Mouse (Mus musculus) adrenal gland, adult 8-10 months (tissue): Measurements from ENCODE around the gene Ttll11. TPM values are rescaled to one million over a fixed set of nuclear protein-coding genes. Genes with fewer than 3 reads are reported as not detected.

Source experiments
- DNase-seq: peaks from one replicate; pipeline ENCODE4 v3.0.0; 2022
- total RNA-seq, 4 experiments: library from RNA; stranded (reverse); gene quantifications; 2 replicates each; pipeline ENCODE4 v1.2.4; 2022

Ttll11 gene
- total RNA-seq, 4 experiments from 2014 or later, result 2.6 to 5.6 (median 4.0) TPM

DNA sequence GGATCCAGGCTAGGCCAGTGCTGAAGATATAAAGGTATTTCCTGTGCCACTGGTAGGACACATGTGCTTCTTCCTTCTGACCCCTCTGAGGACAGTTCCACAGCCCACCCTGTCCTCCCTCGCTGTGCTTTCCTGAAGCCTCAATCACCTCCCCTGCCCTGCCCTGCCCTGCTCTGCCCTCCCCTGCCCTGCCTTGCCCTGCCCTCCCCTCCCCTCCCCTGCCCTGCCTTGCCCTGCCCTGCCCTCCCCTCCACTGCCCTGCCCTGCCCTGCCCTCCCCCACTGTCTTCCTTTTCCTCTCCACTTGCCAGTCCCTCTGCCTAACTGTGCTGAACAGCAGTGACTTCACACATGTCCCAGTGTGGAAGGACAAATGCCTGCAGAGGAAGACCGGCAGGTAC is 160.8 kb downstream of the Ttll11 start:
- no peak for DNase-seq

DNA sequence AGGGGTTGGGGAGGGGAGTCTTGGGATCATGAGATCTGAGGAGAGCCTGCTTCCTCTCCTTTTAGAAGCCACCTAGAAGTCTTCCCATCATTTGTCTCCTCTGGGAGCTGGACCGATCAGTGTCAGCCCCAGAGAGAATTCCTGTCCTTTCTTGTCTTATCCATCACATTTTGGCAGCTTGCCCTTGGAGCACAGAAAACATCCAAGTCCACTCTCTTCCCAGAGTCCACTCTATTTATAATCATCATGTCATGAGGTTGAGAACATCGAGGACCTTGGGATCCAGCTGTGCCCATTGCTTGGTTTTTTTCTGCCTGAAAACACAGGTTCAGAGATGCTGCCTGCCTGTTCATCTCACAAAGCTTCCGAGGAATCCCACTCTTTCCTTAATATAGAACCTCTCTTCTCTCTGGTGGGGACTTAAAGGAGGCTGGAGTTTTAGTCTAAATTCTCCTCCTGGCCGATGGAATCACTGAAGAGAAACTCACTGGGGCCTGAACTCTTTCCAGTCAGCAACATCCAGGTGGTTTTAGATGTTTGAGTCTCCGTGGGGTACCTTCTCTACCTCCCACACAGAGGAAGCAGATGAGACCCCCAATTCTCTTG is 163.6 kb downstream of the Ttll11 start:
- DNase-seq, result peak; percentile 22

DNA sequence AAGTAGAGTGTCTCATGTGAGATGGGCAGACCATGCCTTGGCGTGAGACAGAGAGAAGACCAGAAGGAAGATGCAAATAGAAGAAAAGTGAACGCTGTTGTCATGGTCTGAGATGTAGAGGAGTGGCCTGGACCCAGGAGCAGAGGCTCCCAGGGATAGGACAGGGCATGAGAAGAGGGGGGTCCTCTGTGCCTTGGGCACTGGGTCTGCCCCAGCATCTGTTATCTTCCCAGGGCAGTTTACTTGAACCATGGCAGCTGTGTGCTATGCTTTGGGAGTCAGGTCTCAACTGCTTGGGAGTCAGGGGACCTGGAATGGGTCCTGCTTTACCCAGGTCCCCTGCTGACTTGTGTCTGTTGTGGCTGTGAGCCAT is 167.2 kb downstream of the Ttll11 start:
- no peak for DNase-seq

DNA sequence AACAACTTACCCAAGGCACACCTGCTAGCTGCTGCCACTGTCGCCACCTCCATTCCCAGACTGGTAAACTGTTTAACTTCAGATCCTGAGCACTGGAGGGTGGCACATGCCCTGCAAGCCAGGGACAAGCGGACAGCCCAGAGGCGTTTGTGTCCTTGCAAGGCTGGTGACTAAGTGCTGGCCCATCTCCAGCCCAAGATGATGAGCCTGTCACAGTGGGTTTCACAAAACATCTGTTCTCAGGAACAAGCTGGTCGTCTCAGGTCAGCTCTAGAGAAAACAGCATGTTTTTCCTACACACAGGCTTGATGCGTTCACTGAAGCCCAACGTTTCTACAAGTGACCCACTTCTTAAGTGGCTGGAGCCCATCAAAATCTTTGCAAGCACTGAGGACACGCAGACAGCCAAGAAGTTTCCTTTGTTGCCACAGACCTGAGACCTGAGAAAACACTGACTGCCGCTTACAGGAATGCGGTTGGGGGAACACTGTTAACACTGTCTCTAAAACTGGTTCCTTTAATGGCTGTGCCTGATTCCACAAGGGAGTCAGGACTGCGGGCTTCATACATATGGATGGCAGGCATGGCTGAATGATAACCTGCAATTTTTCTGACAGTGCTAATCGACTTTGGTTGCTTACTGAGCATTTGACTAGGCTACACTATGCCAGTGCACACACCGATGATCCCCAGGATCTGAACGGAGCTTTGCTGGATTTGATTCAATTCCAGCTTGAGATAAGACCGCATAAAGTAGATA is 167.7 kb downstream of the Ttll11 start:
- DNase-seq, result peak; percentile 80

DNA sequence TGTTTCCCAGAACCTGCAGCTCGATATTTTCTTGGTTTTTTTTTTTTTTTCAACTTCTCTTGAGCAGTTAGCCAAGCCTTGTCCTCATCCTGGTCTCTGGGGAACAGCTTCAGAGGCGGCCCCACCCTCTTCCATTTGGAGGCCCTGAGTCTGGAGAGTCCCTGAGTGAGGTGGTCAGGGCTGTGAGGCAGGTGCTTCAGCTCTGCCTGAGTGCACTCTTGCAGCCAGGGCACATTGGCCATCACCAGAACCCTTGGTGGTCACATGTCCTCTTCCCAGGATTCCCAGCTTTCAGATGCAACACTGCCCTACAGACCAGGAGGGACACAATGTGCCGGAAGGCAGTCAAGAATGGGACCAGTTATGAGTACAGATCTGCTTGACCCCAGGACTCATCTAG is 169.7 kb downstream of the Ttll11 start:
- no peak for DNase-seq

DNA sequence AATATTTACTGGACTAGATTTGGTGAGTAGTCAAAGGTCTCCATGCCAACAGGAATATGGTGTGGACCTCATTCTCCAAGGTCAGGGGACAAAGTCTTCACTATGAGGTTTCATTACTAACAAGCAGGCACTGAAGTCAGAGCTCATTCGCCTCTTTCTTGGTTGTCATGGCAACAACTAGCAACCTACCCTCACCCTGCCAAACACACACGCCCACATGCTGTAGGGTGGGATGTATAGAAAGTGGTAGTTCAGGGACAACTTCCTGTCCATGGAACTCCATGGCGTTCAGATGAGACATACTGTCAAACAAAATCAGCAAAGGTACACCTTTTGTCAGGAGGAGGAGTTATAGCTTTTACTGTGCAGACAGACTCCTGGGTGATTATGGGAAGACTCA is 170.6 kb downstream of the Ttll11 start:
- no peak for DNase-seq

DNA sequence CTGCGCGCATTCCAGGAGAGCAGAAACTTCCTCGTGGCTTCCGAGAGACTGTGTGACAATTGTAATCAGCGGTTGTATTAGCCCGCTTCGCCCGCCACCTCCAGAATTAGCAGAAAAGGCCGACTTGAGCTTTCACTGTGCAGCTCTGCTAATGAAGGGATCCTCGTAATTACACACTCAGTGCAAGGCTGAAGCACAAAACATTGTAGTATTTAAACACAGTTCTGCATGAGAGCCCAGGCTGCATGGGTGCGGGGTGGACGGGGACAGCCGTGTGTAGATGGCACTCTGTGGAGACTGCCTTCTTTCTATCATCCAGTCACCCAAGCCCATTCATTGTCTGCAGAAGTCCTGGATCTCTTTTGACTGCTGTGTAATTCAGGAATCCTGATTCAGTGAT is 173.8 kb downstream of the Ttll11 start:
- DNase-seq, result no peak

DNA sequence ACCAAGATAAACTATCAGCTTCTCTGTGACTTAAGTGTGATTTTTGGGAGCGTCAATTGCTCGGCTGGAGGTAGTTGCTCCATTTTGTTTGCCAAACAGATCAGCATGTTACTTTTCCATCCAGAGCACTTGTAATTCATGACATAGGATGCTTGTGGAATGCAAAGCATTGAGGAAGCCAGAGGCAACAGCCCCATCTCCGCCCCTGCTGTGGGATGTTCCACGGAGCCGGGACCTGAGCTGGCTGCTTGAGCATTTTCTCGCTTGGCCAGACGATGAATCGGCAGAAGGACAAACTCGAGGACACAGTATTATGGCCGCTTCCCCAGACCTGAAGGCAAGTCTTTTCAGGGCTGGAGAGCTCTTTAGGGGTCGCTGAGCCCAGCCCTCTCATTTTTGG is 176.6 kb downstream of the Ttll11 start:
- no peak for DNase-seq

DNA sequence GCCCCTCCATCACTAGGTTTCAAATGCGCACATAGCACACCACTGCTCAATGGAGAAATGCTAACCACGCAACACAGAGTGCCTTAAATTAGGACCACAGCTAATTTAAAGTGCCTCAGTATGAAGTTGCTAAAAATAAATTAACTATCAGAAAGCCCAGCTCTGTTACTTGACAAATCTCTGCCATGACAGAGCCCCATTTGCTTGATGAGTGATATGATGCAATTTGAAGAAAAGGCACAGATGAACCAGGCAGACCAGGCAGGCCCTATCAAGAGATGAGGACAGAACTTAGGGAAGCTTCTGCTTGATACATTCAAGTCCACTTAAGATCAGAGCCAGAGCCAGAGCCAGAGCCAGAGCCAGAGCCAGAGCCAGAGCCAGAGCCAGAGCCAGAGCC is 178.0 kb downstream of the Ttll11 start:
- no peak for DNase-seq

DNA sequence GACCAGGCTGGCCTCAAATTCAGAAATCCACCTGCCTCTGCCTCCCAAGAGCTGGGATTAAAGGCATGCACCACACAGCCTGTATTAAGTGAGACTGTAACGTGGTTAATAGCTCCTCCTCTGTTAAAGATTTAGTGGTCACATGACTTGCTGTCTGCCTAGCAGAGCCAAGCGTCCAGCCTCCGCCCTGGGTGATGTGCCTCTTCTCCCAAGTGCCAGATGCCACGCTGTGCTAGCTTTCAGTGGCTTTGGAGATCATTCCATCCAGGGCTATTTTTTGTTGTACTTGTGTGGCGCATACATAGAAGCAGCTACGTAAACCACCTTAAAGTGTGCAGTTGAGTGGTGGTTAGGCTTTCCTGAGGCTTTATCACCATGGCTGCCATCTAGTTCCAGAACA is 180.6 kb downstream of the Ttll11 start:
- no peak for DNase-seq

DNA sequence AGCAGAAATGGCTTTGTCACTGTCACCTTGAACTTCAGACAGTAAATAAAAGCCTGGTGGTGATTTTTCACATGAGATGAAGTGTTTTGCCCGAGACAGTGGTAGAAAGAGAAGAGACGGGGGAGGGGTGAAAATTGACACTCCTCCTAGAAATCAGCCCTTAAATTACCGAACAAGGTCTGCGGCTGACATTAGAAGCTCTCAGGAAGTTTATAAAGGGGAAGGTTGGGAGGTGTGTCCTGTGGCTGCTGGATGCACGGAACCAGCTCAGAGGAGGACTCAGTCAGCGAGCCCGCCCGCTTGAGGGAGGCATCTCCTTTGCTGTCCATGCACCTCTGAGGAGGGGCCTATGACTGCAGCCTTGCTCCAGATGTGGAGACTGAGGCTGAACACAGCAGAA is 181.7 kb downstream of the Ttll11 start:
- peak; percentile 29 for DNase-seq

DNA sequence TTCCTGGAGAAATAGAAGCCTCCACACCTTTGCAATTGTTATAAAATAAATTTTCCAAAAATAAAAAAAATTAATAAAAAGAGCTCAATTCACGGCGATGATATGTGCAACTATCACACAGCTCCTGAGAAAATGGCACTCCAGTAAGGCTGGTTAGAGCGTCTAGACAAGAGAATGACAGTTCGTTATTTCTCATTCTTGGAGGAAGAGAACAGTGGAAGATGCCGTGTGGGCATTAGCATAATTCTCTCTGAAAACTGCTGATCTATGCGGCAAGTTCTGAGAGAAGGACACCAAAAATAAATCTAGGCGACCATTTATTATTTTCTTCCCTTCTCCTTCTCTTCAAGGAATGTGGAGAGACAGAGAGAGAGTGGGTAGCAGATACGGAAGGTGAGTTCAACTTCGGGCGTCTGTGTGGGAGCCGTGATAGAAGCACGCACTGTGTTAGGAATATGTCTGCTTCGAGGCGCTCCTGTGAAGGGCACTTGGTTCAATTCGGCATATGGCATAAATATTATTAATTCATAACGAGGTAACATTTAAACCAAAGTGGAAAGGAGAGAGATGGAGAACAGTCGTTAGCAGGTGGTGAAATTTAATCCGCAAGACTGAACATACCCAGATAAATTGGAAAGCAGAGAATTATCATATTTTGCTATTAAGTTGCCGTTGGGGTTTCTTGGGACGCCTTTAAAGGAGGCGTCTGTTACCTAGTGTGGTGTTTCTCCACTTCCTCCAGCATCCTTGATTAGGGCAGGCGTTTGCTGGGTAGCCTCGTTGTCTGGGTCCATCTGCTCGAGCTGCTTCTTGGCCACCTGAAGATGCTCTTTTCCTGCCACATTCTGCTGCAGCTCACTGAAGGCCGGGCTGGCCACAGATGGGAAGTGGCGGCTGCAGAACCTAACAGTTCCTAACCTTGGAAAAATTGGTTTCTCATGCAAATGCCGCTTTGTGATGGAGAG is 190.1 kb downstream of the Ttll11 start:
- no peak for DNase-seq

DNA sequence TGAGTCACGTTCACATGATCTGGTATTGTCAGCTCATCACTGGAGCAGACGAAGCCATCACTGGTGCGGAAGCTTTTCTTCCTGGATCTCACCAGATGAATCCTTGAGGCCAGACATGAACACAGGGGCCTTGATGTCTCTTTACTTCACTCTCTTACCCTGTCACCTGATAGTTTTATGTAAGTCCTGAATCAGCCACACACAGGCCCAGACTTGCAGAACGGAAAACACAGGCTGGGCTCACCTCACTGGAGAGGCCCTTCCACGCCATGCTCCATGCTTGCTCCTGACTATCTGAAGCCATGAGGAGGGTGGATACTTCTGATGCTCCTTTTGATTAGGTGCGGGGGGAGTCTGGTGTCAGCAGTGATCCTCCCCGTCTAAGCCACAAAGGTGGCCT is 193.8 kb downstream of the Ttll11 start:
- DNase-seq, result no peak

DNA sequence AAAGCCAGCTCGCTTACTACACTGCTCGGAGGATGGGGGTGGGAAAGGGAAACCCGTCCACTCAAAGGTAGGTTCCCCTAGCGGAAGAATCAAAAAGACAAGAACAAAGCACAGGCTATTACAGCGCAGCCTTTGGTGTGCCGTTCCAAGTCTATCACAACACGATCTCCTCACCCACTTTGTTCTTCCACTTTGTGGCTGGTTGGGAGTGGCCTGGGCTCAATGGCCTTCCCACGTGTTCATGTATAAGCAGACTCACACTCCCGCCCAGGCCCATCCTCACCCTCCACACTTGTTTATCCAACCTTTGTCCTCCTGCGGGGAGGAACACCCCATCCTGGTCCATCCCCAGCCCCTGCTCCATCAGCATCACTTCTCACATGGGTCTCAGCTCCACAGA is 196.3 kb downstream of the Ttll11 start:
- DNase-seq, result no peak

DNA sequence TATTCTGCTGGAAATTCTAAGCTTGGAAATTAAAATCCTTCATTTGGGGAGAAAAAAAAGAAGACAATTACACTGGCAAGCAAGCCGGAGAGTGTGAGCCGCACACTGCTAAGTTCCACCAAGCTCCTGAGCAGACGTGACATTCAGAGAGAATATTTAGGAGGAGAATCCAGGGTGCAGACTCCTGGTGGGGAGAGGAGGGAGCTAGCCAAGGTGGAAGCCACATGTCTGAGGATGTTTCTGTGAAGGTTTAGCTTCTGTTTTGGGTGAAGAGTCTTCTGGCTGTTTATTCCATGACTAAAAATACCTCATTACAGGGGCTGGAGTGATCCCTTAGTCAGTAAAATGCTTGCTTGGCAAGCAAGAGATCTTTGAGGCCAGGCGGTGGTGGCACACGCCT is 200.4 kb downstream of the Ttll11 start:
- no peak for DNase-seq

DNA sequence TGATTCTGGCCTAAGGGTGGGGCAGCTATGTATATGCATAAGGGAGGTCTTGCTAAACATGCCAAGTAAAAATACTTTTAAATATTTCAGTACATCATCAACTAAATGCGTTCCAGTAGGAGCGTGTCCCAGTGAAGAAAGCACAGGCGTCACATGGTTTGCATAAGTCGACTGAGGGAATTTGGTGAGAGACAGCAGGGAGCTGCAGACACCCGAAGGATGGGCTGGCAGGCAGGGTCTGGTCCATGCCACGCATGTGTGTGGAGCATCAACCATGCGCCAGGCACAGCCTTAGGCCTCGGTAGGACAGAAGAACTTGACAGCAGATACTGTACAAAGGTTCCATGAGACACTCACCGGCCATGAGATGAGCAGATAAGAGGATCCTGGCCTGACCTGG is 202.8 kb downstream of the Ttll11 start:
- DNase-seq, result no peak

DNA sequence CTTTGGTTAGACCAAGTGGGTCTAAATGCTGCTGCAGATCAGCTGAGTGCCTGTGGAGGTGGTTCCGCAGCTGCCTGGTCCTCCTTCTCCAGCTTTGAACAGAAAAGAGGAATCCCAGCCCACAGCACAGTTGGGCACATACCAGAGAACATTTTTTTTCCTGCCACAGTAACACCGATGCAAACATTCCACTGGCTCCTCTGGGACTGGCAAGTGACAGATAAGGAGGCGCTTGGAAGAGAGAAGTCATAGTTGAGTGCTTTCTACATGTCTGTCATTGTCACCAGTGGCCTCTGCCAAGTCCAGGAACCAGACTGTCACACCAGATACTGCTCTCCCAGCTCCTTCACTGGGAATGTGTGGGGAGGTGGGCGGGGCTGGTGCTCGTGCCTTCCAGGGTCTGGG is 204.1 kb downstream of the Ttll11 start:
- DNase-seq, result no peak

DNA sequence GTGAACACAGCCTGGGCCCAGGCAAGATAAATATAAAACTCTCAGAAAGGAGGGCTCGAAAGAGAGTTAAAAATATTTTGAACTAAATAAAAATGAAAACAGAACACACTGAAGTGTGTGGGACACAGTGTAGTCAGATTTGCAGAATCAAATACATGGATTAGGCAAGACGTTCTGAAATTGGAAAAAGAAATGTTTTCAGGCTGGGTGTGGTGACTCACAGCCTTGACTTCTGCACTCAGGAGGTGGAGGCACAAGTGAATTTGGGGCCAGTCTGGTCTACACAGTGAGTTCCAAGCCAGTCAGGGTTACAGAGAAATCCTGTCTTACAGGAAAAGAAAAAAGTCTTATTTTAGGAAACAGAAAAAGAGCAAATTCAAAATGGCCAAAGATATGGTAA is 209.2 kb downstream of the Ttll11 start:
- DNase-seq, result no peak

DNA sequence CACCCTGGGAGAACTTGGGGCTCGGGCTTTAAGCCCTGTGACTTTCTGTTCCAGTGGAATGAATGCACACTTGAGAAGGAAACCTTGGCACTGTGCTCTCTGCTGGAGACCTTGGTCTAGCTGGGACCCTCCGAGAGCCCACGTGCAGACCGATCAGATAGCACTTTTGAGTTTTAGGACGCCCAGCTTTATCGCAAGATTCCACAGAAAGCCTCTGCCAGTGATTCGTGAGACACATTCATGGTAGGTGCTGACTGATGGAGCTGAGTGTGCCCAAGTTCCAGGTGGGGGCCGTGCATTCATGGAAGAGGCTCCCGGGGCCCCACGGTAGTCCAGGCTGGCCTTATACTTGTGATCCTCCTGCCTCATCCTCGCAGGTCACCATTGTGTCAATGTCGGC is 210.3 kb downstream of the Ttll11 start:
- no peak for DNase-seq

DNA sequence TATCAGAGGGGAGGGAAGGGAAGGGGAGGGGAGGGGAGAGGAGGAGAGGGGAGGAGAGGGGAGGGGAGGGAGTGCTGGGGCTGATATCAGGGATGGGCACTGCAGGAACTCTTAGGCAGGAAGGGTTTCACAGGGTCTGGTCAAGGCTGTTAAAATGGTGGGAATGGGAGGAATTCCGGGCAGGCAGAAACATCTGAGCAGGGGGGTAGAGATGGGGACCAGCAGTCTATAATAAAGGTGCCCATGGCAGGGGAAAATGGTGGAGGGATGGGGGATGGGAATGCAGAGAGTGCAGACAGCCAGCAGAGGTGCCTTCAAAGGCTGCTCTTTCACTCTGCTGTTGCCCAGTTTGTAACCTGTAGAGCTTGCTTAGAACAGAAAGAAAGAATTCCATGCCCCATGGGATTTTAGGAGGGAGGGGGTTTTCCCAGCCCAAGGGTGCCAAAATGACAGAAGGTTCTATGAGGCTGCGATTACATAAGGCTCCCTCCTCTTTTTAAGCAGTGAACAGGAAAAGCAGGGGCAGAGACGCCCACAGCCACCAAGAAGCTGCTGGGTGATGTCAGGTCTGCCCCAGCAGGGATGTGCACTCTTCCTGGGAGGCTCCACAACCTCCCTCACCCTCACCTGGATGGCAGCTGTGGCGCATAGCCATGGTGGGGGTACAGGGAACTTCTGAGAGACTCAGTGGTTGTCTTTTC is 211.0 kb downstream of the Ttll11 start:
- no peak for DNase-seq

DNA sequence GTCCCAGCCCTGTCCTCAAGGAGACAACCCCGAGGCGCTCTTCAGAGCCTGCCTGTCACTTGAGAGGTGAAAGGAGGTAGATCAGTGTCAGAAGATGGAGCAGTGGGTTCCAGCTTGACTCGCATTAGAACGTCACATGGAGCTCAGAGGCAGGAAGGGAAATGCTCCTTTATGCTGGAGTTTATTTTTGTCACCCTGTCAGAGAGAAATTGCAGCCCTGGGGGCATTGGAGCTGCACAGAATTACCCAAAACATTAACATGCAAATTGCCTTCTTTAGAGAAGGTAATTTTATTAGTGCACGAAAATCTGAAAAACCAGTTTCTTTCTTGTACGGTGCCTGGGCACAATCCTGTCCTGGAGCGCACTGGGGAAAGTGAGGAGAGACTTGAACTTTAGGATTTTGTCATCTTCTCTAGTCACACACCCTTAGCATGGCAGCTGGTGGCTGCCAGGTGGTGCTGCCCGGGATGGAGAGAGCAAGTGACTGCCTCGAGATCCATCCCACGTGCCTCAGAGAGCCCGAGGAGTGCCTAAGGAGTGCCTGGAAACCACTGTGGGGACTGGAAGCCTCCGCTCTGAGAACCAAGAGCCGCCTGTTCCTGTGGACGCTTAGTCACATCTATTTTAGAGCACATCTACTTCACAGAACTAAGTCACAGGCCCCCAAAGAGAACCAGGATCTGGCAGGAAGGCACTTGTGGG is 211.7 kb downstream of the Ttll11 start:
- no peak for DNase-seq

DNA sequence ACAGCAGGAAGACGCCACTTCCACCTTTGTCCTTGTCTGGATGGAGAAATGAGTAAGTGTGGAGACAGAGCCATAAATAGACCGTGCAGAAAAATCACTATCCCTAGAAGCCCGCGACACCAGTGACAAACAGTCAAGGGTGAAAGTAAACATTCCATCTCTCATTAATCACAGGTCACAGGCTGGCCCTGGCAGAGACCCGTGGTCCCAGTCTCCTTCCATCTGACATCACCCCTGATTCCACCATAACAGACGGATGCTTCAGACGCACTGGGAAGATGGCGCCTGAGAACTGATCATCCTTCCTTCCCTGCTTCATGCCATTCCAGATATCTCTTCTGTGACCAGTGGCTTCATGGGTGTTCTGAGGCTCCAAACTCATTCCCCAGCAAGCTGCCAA is 215.4 kb downstream of the Ttll11 start:
- DNase-seq, result no peak
